16 mouse cellular contexts compared by ENCODE assay signal in the genomic region with DNA sequence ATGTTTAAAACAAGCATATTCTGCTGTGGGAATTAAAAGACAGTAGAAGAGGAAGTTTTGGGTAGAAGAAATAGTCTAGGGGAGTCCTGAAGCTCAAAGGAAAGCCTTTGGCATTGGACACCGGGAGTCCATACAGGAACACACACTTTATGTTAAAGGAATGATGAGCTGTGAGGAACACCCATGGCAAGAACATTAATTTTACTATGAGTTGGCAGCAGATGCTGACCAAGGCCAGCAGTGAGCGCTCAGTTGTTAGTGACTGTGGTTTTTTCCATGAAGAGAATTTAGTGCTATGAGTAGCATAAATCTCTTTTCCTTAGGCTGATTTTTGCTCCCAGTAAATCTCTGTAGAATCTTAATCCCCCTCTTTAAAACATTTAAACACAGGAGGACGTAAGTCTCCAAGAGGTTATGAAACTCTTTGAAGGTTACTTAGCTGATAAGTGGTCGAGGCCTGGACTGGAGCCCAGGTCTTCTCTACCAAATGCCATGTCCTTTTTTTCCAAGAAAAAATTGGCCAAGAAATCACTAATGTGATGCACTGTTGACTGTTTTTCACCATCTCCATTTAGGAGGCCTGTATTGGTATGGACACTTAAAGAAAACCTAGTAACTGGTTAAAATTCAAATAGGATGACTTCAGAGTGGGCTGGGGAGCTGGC. TPM values are rescaled to one million over a fixed set of nuclear protein-coding genes. Genes with fewer than 3 reads are reported as not detected.
A peak's percentile ranks its signal among the peaks of the same experiment; 100 is the strongest.
DNase-seq lines count a peak whose midpoint lies in the region; ATAC-seq and TF ChIP-seq lines count a peak whose summit lies in the region.
"Had no signal": no experiment of that assay in that cellular context is flagged by ENCODE, and none has a peak within 500 bp of the region (broad histone marks: within the 10 kb centered on the region; RNA-seq: fewer than 3 reads in every experiment).

No protein-coding gene starts in this region.

- no peak for ATAC-seq in kidney, embryonic 16.5 days (ENCODE audit: low FRiP score, low TSS enrichment)
- ATAC-seq in stomach, embryonic 16.5 days (ENCODE audit: insufficient read depth, low FRiP score), result no peak
- ATAC-seq: forebrain, embryonic 14.5 days had no signal

- H3K27ac ChIP-seq in kidney, embryonic 16.5 days (ENCODE audit: low read length), result peak overlapping the region; percentile 66; the same call in 1 of the 2 replicates
- peak overlapping the region; percentile 58 for H3K27ac ChIP-seq in stomach, embryonic 16.5 days (ENCODE audit: low read length)
- no peak overlapping the region for H3K27ac ChIP-seq in left cerebral cortex, adult 2 months
- H3K27ac ChIP-seq: hindbrain, embryonic 15.5 days; macrophage; midbrain, embryonic 12.5 days had no signal

- H3K36me3 ChIP-seq in kidney, embryonic 16.5 days (ENCODE audit: insufficient read depth, low read length), result no peaks in the 10 kb centered on the region
- no peaks in the 10 kb centered on the region for H3K36me3 ChIP-seq in stomach, embryonic 16.5 days (ENCODE audit: control insufficient read depth, insufficient read depth, low read length)
- H3K36me3 ChIP-seq: hindbrain, embryonic 15.5 days; midbrain, embryonic 12.5 days had no signal

- WGBS in kidney, embryonic 16.5 days, result 58% methylated on average over 4 of the region's 4 CpGs
- 45% methylated on average over 4 of the region's 4 CpGs for WGBS in stomach, embryonic 16.5 days

- H3K4me2 ChIP-seq in kidney, embryonic 16.5 days (replicated peaks; ENCODE audit: low read depth, low read length), result no peak overlapping the region
- no peak overlapping the region for H3K4me2 ChIP-seq in stomach, embryonic 16.5 days (ENCODE audit: low read depth, low read length)
- H3K4me2 ChIP-seq: heart, embryonic 12.5 days; hindbrain, embryonic 15.5 days; midbrain, embryonic 12.5 days had no signal

- intact Hi-C loops in left cerebral cortex, adult 2 months (cut with DNase I), result no loop called here

- peaks cover 18% of the 10 kb centered on the region; the same call in 1 of the 2 replicates for H3K4me1 ChIP-seq in kidney, embryonic 16.5 days (ENCODE audit: insufficient read depth, low read length)
- H3K4me1 ChIP-seq in stomach, embryonic 16.5 days (ENCODE audit: control insufficient read depth, insufficient read depth, low read length), result peaks cover 5% of the 10 kb centered on the region
- H3K4me1 ChIP-seq: hindbrain, embryonic 15.5 days; midbrain, embryonic 12.5 days had no signal

- no peak for TF ChIP-seq CTCF in left cerebral cortex, adult 2 months (IDR thresholded peaks at IDR 0.05)

- no peaks in the 10 kb centered on the region for H3K9me3 ChIP-seq in kidney, embryonic 16.5 days (ENCODE audit: low read length)
- H3K9me3 ChIP-seq in stomach, embryonic 16.5 days (replicated peaks; ENCODE audit: control insufficient read depth, low read length), result 0 out of 2 replicates have a peak, but pooled peaks cover 3% of the 10 kb centered on the region
- H3K9me3 ChIP-seq: heart, embryonic 12.5 days; hindbrain, embryonic 15.5 days; midbrain, embryonic 12.5 days had no signal

- no peak overlapping the region for H3K9ac ChIP-seq in kidney, embryonic 16.5 days (replicated peaks; ENCODE audit: low read length)
- H3K9ac ChIP-seq in stomach, embryonic 16.5 days (ENCODE audit: low read length), result no peak overlapping the region
- H3K9ac ChIP-seq: heart, embryonic 12.5 days; hindbrain, embryonic 15.5 days; midbrain, embryonic 12.5 days had no signal

- no peak overlapping the region for H3K4me3 ChIP-seq in kidney, embryonic 16.5 days (ENCODE audit: low read length)
- H3K4me3 ChIP-seq in stomach, embryonic 16.5 days (replicated peaks; ENCODE audit: low read length), result no peak overlapping the region
- H3K4me3 ChIP-seq in left cerebral cortex, adult 2 months, result no peak overlapping the region
- H3K4me3 ChIP-seq: heart, embryonic 12.5 days; hindbrain, embryonic 15.5 days; midbrain, embryonic 12.5 days had no signal

- H3K27me3 ChIP-seq in kidney, embryonic 16.5 days (ENCODE audit: insufficient read depth, low read length), result no peaks in the 10 kb centered on the region
- no peaks in the 10 kb centered on the region for H3K27me3 ChIP-seq in stomach, embryonic 16.5 days (ENCODE audit: control insufficient read depth, insufficient read depth, low read length)
- H3K27me3 ChIP-seq: heart, embryonic 12.5 days; hindbrain, embryonic 15.5 days; midbrain, embryonic 12.5 days had no signal

- DNase-seq in kidney, adult 11 months, result no peak
- peak; percentile 74 for DNase-seq in ovary, adult 18-20 months (ENCODE audit: low spot score)
- DNase-seq in ovary, postnatal 10 days (ENCODE audit: low spot score), result no peak
- DNase-seq in adrenal gland, adult 8-10 months, result peak; percentile 84
- DNase-seq in left cerebral cortex, adult 2 months (ENCODE audit: extremely low spot score in 1 of 2, low spot score in 2 of 2), result no peak
- DNase-seq in frontal cortex, postnatal 36 days (ENCODE audit: low spot score in 2 of 2), result no peak
- DNase-seq: cerebellum, adult 9-11 months; kidney, adult 2 months; thymus, postnatal 25 days had no signal

RNA-seq across cellular contexts. Expression of a gene that starts 18.1 kb away (rescaled TPM):
- 69.4 and 77.3 TPM in 2 replicates for polyA plus RNA-seq in kidney, embryonic 16.5 days (2015; fragmentation: Nextera tagmentation; extraction: Ambion mirVana)
- total RNA-seq in adrenal gland, adult 8-10 months (2022), result 100 to 1,000 TPM; 109 to 127 (median 118) TPM
- 62.6 and 64.2 TPM in 2 replicates for polyA plus RNA-seq in stomach, embryonic 16.5 days (2015; fragmentation: Nextera tagmentation; extraction: Ambion mirVana)
- total RNA-seq in left cerebral cortex, adult 2 months (2021), result 10 to 100 TPM; 39.5 to 45.2 TPM

RNA-seq across cellular contexts. Expression of a gene that starts 18.2 kb away (rescaled TPM):
- 4.6 and 5.8 TPM in 2 replicates for polyA plus RNA-seq in kidney, embryonic 16.5 days (2015; fragmentation: Nextera tagmentation; extraction: Ambion mirVana)
- total RNA-seq in adrenal gland, adult 8-10 months (2022), result 10 to 100 TPM in 3 of 4 experiments, 1 to 10 TPM in 1; 8.9 to 14.8 (median 10.5) TPM
- polyA plus RNA-seq in stomach, embryonic 16.5 days (2015; fragmentation: Nextera tagmentation; extraction: Ambion mirVana), result 7.4 and 8.6 TPM in 2 replicates
- total RNA-seq in left cerebral cortex, adult 2 months (2021), result 1 to 10 TPM; 3.8 to 4.0 TPM

Comparison
In these comparisons a context has a peak if more than half of its experiments do, and no peak if none do; other contexts are left out.
1. DNase-seq: peak in ovary, adult 18-20 months (single experiment) and adrenal gland, adult 8-10 months (single experiment); none in kidney, adult 11 months (single experiment), ovary, postnatal 10 days (single experiment), left cerebral cortex, adult 2 months (0 of 2) and frontal cortex, postnatal 36 days (0 of 2).